Mouse (Mus musculus): Measurements from ENCODE around the gene Polk.
A peak's percentile ranks its signal among the peaks of the same experiment; 100 is the strongest.

- TF ChIP-seq CTCF (IDR thresholded peaks at IDR 0.05; ENCODE audit: control insufficient read depth, insufficient read depth, low read length) (0 out of 2 replicates have a peak, but pooled peaks have one; percentile 4), POLR2A (IDR thresholded peaks at IDR 0.05; ENCODE audit: borderline replicate concordance, control insufficient read depth, low read depth, low read length) (no peak)
Measured at GRCm38 (mm10) chr13:96435793-96436192, 106.6 kb downstream of the Polk start.

Measured in bone marrow, adult 2 months (tissue).